Mouse (Mus musculus): ENCODE measurements at regions not wholly inside any gene's neighbourhood (a gene's known extent, or its start where the extent isn't known, plus 50 kb on each side); places are given as distances from the start of the nearest gene placed in this dataset.

- Histone ChIP-seq H3K9ac (ENCODE audit: low read depth, low read length) (no peak overlapping the region), H3K27ac (ENCODE audit: low read depth, low read length) (no peak overlapping the region), H3K4me2 (no peak overlapping the region), H3K4me1 (ENCODE audit: control insufficient read depth, insufficient read depth, low read length) (peaks cover 2% of the 10 kb centered on the region; the same call in 1 of the 2 replicates), H3K4me3 (ENCODE audit: low read depth, low read length) (no peak overlapping the region), H3K27me3 (ENCODE audit: control insufficient read depth, insufficient read depth, low read length) (no peaks in the 10 kb centered on the region), H3K9me3 (replicated peaks; ENCODE audit: control insufficient read depth, low read length) (no peaks in the 10 kb centered on the region), H3K36me3 (ENCODE audit: control insufficient read depth, insufficient read depth, low read length) (no peaks in the 10 kb centered on the region)
- ATAC-seq (replicated peaks; ENCODE audit: insufficient number of reproducible peaks, low FRiP score, low TSS enrichment), result no peak
- WGBS (ENCODE audit: insufficient replicate concordance), result 81% methylated on average over 6 of the region's 6 CpGs
Measured at GRCm38 (mm10) chr16:76527106-76527949, 153.7 kb upstream of the Nrip1 start.

- Histone ChIP-seq H3K4me3 (ENCODE audit: low read depth, low read length) (no peak overlapping the region), H3K27ac (ENCODE audit: low read depth, low read length) (no peak overlapping the region), H3K4me1 (ENCODE audit: control insufficient read depth, insufficient read depth, low read length) (peaks cover 2% of the 10 kb centered on the region; the same call in 1 of the 2 replicates), H3K9ac (ENCODE audit: low read depth, low read length) (no peak overlapping the region), H3K4me2 (no peak overlapping the region), H3K9me3 (replicated peaks; ENCODE audit: control insufficient read depth, low read length) (no peaks in the 10 kb centered on the region), H3K36me3 (ENCODE audit: control insufficient read depth, insufficient read depth, low read length) (no peaks in the 10 kb centered on the region), H3K27me3 (ENCODE audit: control insufficient read depth, insufficient read depth, low read length) (no peaks in the 10 kb centered on the region)
- no peak for ATAC-seq (replicated peaks; ENCODE audit: insufficient number of reproducible peaks, low FRiP score, low TSS enrichment)
- WGBS (ENCODE audit: insufficient replicate concordance), result 61% methylated on average over 5 of the region's 5 CpGs
Measured at GRCm38 (mm10) chr16:76525563-76525962, 151.9 kb upstream of the Nrip1 start.

DNA sequence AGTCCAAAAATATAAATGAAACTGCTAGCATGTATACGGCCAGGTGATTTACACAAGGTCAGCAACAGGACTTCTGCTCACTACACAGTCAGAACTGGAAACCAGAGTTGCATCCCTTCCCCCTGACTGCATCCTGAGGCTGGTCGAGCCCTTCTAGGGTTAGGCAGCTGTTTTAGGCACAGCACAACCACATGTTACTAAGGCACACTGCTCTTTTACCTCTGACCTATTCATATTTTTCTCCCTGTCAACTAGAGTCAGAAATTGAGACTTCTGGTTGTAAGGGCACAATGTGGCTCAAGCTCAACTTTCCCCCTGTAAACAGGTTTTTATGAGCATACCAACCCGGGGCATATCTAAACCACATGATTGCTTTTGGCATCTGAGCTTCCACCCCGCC, 151.3 kb upstream of the Nrip1 start:
- WGBS (ENCODE audit: insufficient replicate concordance), result 71% methylated on average over 4 of the region's 4 CpGs
- Histone ChIP-seq H3K9me3 (replicated peaks; ENCODE audit: control insufficient read depth, low read length) (no peaks in the 10 kb centered on the region), H3K27me3 (ENCODE audit: control insufficient read depth, insufficient read depth, low read length) (no peaks in the 10 kb centered on the region), H3K4me3 (ENCODE audit: low read depth, low read length) (no peak overlapping the region), H3K4me2 (no peak overlapping the region), H3K9ac (ENCODE audit: low read depth, low read length) (no peak overlapping the region), H3K4me1 (ENCODE audit: control insufficient read depth, insufficient read depth, low read length) (peaks cover 2% of the 10 kb centered on the region; the same call in 1 of the 2 replicates), H3K27ac (ENCODE audit: low read depth, low read length) (no peak overlapping the region), H3K36me3 (ENCODE audit: control insufficient read depth, insufficient read depth, low read length) (no peaks in the 10 kb centered on the region)
- no peak for ATAC-seq (replicated peaks; ENCODE audit: insufficient number of reproducible peaks, low FRiP score, low TSS enrichment)

DNA sequence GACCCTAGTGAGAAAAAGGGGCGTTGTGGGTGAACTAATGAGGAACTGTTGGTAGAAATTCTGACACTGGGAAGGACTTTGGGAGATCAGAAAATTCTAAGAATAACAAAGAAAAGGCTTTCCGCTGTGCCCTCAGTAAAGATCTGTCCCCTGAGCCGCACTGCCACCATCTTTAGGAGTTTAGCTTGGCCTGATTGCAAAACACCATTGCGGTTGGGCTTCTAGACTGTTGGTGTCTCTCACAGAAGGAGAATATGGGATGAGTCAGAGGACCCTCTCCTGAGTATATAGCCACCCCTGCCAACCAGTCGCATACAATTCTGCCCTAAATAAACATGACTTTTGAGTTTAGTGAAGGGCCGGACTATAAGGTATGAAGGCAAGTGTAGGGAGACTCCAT, 147.5 kb upstream of the Nrip1 start:
- Histone ChIP-seq H3K27ac (ENCODE audit: low read depth, low read length) (no peak overlapping the region), H3K9ac (ENCODE audit: low read depth, low read length) (no peak overlapping the region), H3K36me3 (ENCODE audit: control insufficient read depth, insufficient read depth, low read length) (no peaks in the 10 kb centered on the region), H3K4me2 (no peak overlapping the region), H3K27me3 (ENCODE audit: control insufficient read depth, insufficient read depth, low read length) (no peaks in the 10 kb centered on the region), H3K9me3 (replicated peaks; ENCODE audit: control insufficient read depth, low read length) (no peaks in the 10 kb centered on the region), H3K4me1 (ENCODE audit: control insufficient read depth, insufficient read depth, low read length) (peaks cover 2% of the 10 kb centered on the region; the same call in 1 of the 2 replicates), H3K4me3 (ENCODE audit: low read depth, low read length) (no peak overlapping the region)
- no peak for ATAC-seq (replicated peaks; ENCODE audit: insufficient number of reproducible peaks, low FRiP score, low TSS enrichment)
- WGBS (ENCODE audit: insufficient replicate concordance), result 92% methylated on average over 6 of the region's 6 CpGs

DNA sequence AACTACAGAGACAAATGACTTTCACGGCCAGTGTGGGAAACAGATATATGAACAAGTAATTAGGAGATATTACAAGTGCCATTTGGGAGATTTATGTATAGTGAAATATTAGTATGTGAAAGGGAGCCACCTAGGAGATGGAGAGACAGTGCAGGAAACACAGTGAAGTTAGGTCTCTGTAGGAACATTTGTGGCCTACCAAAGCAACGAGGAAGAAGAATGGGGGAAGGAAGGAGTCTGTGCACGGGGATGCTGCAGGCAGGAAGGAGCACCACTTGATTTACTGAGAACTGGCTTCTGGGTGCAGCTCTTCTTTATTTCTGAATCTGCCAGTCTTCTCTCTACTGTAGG, 147.0 kb upstream of the Nrip1 start:
- Histone ChIP-seq H3K4me3 (ENCODE audit: low read depth, low read length) (no peak overlapping the region), H3K4me2 (no peak overlapping the region), H3K36me3 (ENCODE audit: control insufficient read depth, insufficient read depth, low read length) (no peaks in the 10 kb centered on the region), H3K27me3 (ENCODE audit: control insufficient read depth, insufficient read depth, low read length) (no peaks in the 10 kb centered on the region), H3K27ac (ENCODE audit: low read depth, low read length) (no peak overlapping the region), H3K9ac (ENCODE audit: low read depth, low read length) (no peak overlapping the region), H3K9me3 (replicated peaks; ENCODE audit: control insufficient read depth, low read length) (no peaks in the 10 kb centered on the region), H3K4me1 (ENCODE audit: control insufficient read depth, insufficient read depth, low read length) (peaks cover 1% of the 10 kb centered on the region; the same call in 1 of the 2 replicates)
- WGBS (ENCODE audit: insufficient replicate concordance), result 80% methylated on average over 3 of the region's 3 CpGs
- no peak for ATAC-seq (replicated peaks; ENCODE audit: insufficient number of reproducible peaks, low FRiP score, low TSS enrichment)

- H3K9me3 ChIP-seq (replicated peaks; ENCODE audit: control insufficient read depth, low read length), result no peaks in the 10 kb centered on the region
- H3K36me3 ChIP-seq (ENCODE audit: control insufficient read depth, insufficient read depth, low read length), result no peaks in the 10 kb centered on the region
- no peak overlapping the region for H3K9ac ChIP-seq (ENCODE audit: low read depth, low read length)
- no peak overlapping the region for H3K27ac ChIP-seq (ENCODE audit: low read depth, low read length)
- no peak for ATAC-seq (replicated peaks; ENCODE audit: insufficient number of reproducible peaks, low FRiP score, low TSS enrichment)
- no peak overlapping the region for H3K4me3 ChIP-seq (ENCODE audit: low read depth, low read length)
- H3K27me3 ChIP-seq (ENCODE audit: control insufficient read depth, insufficient read depth, low read length), result no peaks in the 10 kb centered on the region
- WGBS (ENCODE audit: insufficient replicate concordance), result 65% methylated on average over 10 of the region's 10 CpGs
- no peak overlapping the region for H3K4me2 ChIP-seq
- no peaks in the 10 kb centered on the region for H3K4me1 ChIP-seq (ENCODE audit: control insufficient read depth, insufficient read depth, low read length)
Measured at GRCm38 (mm10) chr16:76519911-76520642, 146.4 kb upstream of the Nrip1 start.

DNA sequence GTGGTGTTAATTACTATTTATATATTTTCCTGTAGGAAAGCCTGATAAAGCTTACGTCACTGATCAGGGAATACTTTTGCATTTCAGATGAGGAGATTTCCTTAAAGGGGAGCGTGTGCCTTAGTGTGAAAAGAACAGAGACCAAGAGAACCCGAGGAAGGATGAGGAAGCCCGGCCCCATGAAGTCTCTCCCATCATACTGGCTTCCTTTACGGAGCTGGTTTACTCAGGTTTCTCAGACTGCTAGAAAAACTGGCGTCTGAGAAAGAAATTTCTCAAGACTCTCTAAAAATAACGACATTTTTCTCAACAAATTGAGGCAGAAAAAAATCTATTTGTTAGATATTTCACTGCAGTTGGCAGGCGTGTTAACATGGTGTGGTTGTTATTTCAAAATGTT, 137.2 kb upstream of the Nrip1 start:
- Histone ChIP-seq H3K9me3 (replicated peaks; ENCODE audit: control insufficient read depth, low read length) (no peaks in the 10 kb centered on the region), H3K9ac (ENCODE audit: low read depth, low read length) (no peak overlapping the region), H3K36me3 (ENCODE audit: control insufficient read depth, insufficient read depth, low read length) (no peaks in the 10 kb centered on the region), H3K27me3 (ENCODE audit: control insufficient read depth, insufficient read depth, low read length) (no peaks in the 10 kb centered on the region), H3K4me2 (no peak overlapping the region), H3K27ac (ENCODE audit: low read depth, low read length) (no peak overlapping the region), H3K4me1 (ENCODE audit: control insufficient read depth, insufficient read depth, low read length) (no peaks in the 10 kb centered on the region), H3K4me3 (ENCODE audit: low read depth, low read length) (no peak overlapping the region)
- no peak for ATAC-seq (replicated peaks; ENCODE audit: insufficient number of reproducible peaks, low FRiP score, low TSS enrichment)
- WGBS (ENCODE audit: insufficient replicate concordance), result 51% methylated on average over 8 of the region's 8 CpGs

- no peaks in the 10 kb centered on the region for H3K36me3 ChIP-seq (ENCODE audit: control insufficient read depth, insufficient read depth, low read length)
- 77% methylated on average over 6 of the region's 6 CpGs for WGBS (ENCODE audit: insufficient replicate concordance)
Measured at GRCm38 (mm10) chr16:76509109-76509650, 135.6 kb upstream of the Nrip1 start.

More at GRCm38 (mm10) chr16:76509109-76509650, 135.6 kb upstream of the Nrip1 start:
- no peaks in the 10 kb centered on the region for H3K9me3 ChIP-seq (replicated peaks; ENCODE audit: control insufficient read depth, low read length)
- H3K4me1 ChIP-seq (ENCODE audit: control insufficient read depth, insufficient read depth, low read length), result no peaks in the 10 kb centered on the region
- H3K4me3 ChIP-seq (ENCODE audit: low read depth, low read length), result no peak overlapping the region
- H3K9ac ChIP-seq (ENCODE audit: low read depth, low read length), result no peak overlapping the region
- H3K4me2 ChIP-seq, result no peak overlapping the region
- no peak overlapping the region for H3K27ac ChIP-seq (ENCODE audit: low read depth, low read length)
- ATAC-seq (replicated peaks; ENCODE audit: insufficient number of reproducible peaks, low FRiP score, low TSS enrichment), result no peak
- no peaks in the 10 kb centered on the region for H3K27me3 ChIP-seq (ENCODE audit: control insufficient read depth, insufficient read depth, low read length)

Data from heart, embryonic 11.5 days (tissue).